Mouse (Mus musculus) limb, embryonic 11.5 days (tissue): Measurements from ENCODE around the gene Srpk3. TPM values are rescaled to one million over a fixed set of nuclear protein-coding genes. Genes with fewer than 3 reads are reported as not detected.
A peak's percentile ranks its signal among the peaks of the same experiment; 100 is the strongest.

Experiments
- ATAC-seq: fragments of 200-750 bp; cut with Nextera tagmentation; 2 replicates; pipeline ENCODE4 v1.8.0; 2017; ENCODE audit warnings: low read depth; ENCODE audit not compliant: insufficient number of reproducible peaks, low FRiP score, low TSS enrichment
- DNase-seq: peaks from one replicate; pipeline ENCODE4 v3.0.0-alpha.2; 2015; ENCODE audit warnings: low spot score
- H3K27ac ChIP-seq: fragments of 300-500 bp; sonication (generic); replicated peaks from 2 replicates; pipeline ENCODE4 v1.5.1; 2014; ENCODE audit warnings: low read depth, mild to moderate bottlenecking, low read length
- H3K27me3 ChIP-seq: fragments of 300-500 bp; sonication (generic); 2 replicates; pipeline ENCODE4 v1.6.1; 2014; ENCODE audit warnings: mild to moderate bottlenecking, low read length, mixed read lengths; ENCODE audit not compliant: control insufficient read depth, insufficient read depth
- H3K36me3 ChIP-seq: fragments of 300-500 bp; sonication (generic); 2 replicates; pipeline ENCODE4 v1.6.1; 2014; ENCODE audit warnings: mild to moderate bottlenecking, low read length, moderate library complexity, mixed read lengths; ENCODE audit not compliant: control insufficient read depth, insufficient read depth
- H3K4me1 ChIP-seq: fragments of 300-500 bp; sonication (generic); 2 replicates; pipeline ENCODE4 v1.6.1; 2014; ENCODE audit warnings: low read length, mixed read lengths; ENCODE audit not compliant: control insufficient read depth, insufficient read depth
- H3K4me2 ChIP-seq: fragments of 300-500 bp; sonication (generic); 2 replicates; pipeline ENCODE4 v1.6.1; 2014; ENCODE audit warnings: low read depth, mild to moderate bottlenecking, moderate library complexity; ENCODE audit not compliant: severe bottlenecking
- H3K4me3 ChIP-seq: fragments of 300-500 bp; sonication (generic); 2 replicates; pipeline ENCODE4 v1.5.1; 2014; ENCODE audit warnings: low read depth, low read length
- H3K9ac ChIP-seq: fragments of 300-500 bp; sonication (generic); 2 replicates; pipeline ENCODE4 v1.6.1; 2014; ENCODE audit warnings: mild to moderate bottlenecking, low read length
- H3K9me3 ChIP-seq: fragments of 300-500 bp; sonication (generic); 2 replicates; pipeline ENCODE4 v1.6.1; 2016; ENCODE audit warnings: low read length; ENCODE audit not compliant: control insufficient read depth
- WGBS: fragments of 180-500 bp; shearing (Covaris S2); extraction: QIAGEN DNeasy Blood & Tissue Kit; methylation state at CpG from one replicate; pipeline ENCODE4 v1.1.7; 2014; 5-methylcytosine and 5-hydroxymethylcytosine counted together
- polyA plus RNA-seq: library from polyadenylated mRNA; unstranded; fragments of >200 nt; fragmentation: Nextera tagmentation; extraction: Ambion mirVana; gene quantifications from 2 replicates; pipeline ENCODE4 v1.2.1, GENCODE M21; 2014

Gene Srpk3
- polyA plus RNA-seq, 1 experiment from 2014 or later = 3.3 TPM

DNA sequence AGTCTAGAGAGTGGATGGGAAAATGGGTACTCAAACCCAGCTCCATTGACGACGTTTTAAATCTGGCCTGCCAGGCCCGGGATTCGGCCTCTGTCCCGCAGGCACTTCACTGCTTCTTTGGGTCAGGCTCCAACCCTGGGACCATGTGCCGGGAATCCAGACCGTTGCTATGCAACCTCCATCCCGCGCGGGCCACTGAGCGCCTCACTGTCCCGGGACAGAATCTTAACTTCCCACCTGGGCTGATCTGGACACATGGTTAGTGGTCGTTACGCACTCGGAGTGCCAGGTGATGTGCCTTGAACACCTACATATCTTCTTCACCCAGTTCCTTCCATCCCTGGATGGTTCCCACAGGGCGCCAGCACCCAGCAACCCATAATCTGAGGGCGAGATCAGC, 49.5 kb downstream of the Srpk3 start:
- Histone ChIP-seq H3K4me1 (0 out of 2 replicates have a peak, but pooled peaks cover 2% of the 10 kb centered on the region), H3K9me3 (no peaks in the 10 kb centered on the region), H3K27ac (no peak overlapping the region), H3K4me3 (peak overlapping the region; percentile 44), H3K36me3 (no peaks in the 10 kb centered on the region), H3K4me2 (peak overlapping the region; percentile 69), H3K27me3 (peaks cover 16% of the 10 kb centered on the region), H3K9ac (peak overlapping the region; percentile 47)
- DNase-seq (peak; percentile 34), ATAC-seq (peak; percentile 39; the same call in 1 of the 2 replicates)
- 19% methylated on average over 17 of the region's 17 CpGs for WGBS

DNA sequence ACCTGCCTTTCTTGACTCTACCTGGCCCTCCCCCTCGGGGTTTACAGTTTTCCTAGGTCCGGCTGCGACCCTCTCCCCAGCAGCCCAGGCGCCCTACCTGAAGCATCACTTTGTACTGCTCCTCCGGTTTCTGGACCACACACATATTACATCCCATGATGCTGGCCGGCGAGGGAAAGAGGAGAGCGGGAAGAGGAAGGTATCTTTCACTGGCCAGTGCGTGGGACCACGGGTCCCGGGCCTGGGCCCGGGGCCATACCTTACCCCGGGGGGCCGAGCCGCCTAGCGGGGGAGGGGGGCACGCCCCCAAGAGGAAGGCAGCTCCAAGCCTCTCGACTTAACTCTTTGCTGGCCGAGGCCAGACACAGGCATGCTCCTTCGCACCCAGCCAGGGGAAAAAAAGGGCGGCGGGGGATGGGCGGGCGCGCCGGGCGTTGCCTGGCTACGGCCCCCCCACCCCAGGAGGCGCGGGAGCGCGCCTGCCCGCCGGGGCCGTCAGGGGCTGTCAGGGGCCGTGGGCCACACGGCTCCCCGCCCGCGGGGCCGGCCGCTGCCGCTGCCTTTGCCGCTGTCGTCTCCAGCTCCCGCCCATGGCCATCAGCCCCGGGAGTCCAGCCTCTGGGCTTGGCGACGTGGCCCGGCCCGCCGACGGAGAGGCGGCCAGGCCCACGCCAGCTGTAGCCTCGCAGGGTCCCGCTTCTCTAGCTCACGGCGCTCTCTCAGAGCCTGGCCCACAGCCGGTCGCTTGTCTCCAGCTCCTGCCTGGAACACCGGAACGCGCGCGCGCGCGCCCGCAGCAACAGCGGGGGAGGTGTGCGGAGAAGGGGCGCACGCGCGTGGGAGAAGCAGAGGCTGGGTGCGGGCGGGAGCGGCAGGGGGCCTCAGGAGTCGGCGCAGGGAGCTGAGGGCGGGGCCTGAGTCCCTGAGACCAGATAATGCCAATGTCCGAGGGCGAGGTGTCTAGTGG, 50.3 kb downstream of the Srpk3 start, which contains the start of gene Pdzd4:
Pdzd4 (minus strand) TSS at position 785 of the 967 bp plus-strand sequence.
- H3K9ac ChIP-seq = peak within 1 kb of the TSS; percentile 47
- peaks cover 16% of the 10 kb centered on the region for H3K27me3 ChIP-seq
- H3K9me3 ChIP-seq = no peaks in the 10 kb centered on the region
- 0 out of 2 replicates have a peak, but pooled peaks cover 2% of the 10 kb centered on the region for H3K4me1 ChIP-seq
- peak within 1 kb of the TSS; percentile 69 for H3K4me2 ChIP-seq
- 17% methylated on average over 53 of the region's 84 CpGs for WGBS
- no peaks in the 10 kb centered on the region for H3K36me3 ChIP-seq
- H3K4me3 ChIP-seq = peak within 1 kb of the TSS; percentile 44
- ATAC-seq = peak; percentile 78
- H3K27ac ChIP-seq = no peak within 1 kb of the TSS
- DNase-seq = peak; percentile 64

Other genes with a start within 250 kb of the Srpk3 start
- gene Dusp9, start 135.0 kb upstream of the Srpk3 start, polyA plus RNA-seq = 22.0 and 28.4 TPM in 2 replicates
- gene Pnck, start 114.3 kb upstream of the Srpk3 start, polyA plus RNA-seq = 12.3 and 13.1 TPM in 2 replicates
- 7.7 and 8.3 TPM in 2 replicates for gene Slc6a8, start 101.3 kb upstream of the Srpk3 start, polyA plus RNA-seq
- gene Bcap31, start 58.2 kb upstream of the Srpk3 start, polyA plus RNA-seq = 162 and 164 TPM in 2 replicates
- 8.5 and 10.0 TPM in 2 replicates for gene Abcd1, start 57.8 kb upstream of the Srpk3 start, polyA plus RNA-seq
- gene Plxnb3, start 17.3 kb upstream of the Srpk3 start, polyA plus RNA-seq = 0.17 TPM in 1 of 2 replicates, not detected in the other
- gene Idh3g, start 12.5 kb downstream of the Srpk3 start, polyA plus RNA-seq = 185 and 186 TPM in 2 replicates
- gene Ssr4, start 12.6 kb downstream of the Srpk3 start, polyA plus RNA-seq = 122 and 124 TPM in 2 replicates
- gene Pdzd4, start 50.6 kb downstream of the Srpk3 start, polyA plus RNA-seq = 0.73 and 1.1 TPM in 2 replicates
- gene Avpr2, start 117.7 kb downstream of the Srpk3 start, polyA plus RNA-seq = 0.21 and 0.35 TPM in 2 replicates
- gene L1cam, start 121.7 kb downstream of the Srpk3 start, polyA plus RNA-seq = 0.85 and 1.2 TPM in 2 replicates
- gene Arhgap4, start 147.5 kb downstream of the Srpk3 start, polyA plus RNA-seq = 2.0 and 2.3 TPM in 2 replicates
- 156 and 159 TPM in 2 replicates for gene Naa10, start 147.5 kb downstream of the Srpk3 start, polyA plus RNA-seq
- gene Renbp, start 156.4 kb downstream of the Srpk3 start, polyA plus RNA-seq = 9.8 and 13.2 TPM in 2 replicates
- 84.0 and 85.5 TPM in 2 replicates for gene Hcfc1, start 192.0 kb downstream of the Srpk3 start, polyA plus RNA-seq
- gene Irak1, start 249.5 kb downstream of the Srpk3 start, polyA plus RNA-seq = 40.3 and 46.2 TPM in 2 replicates